Mouse (Mus musculus) adrenal gland, adult 8-10 months (tissue): Measurements from ENCODE around the gene Gzmd. TPM values are rescaled to one million over a fixed set of nuclear protein-coding genes. Genes with fewer than 3 reads are reported as not detected.
"Not testable (repeated sequence)": the region's sequence is repeated elsewhere in the genome, so short reads cannot be mapped to it uniquely, and the experiment has no call there.

ENCODE experiments used
- DNase-seq: peaks from one replicate; pipeline ENCODE4 v3.0.0; 2022
- total RNA-seq, 4 experiments: library from RNA; stranded (reverse); gene quantifications; 2 replicates each; pipeline ENCODE4 v1.2.4; 2022

The Gzmd gene
- not detected for total RNA-seq

- not testable (repeated sequence) for DNase-seq
Measured at GRCm38 (mm10) chr14:56132508-56132907, at the start of gene Gzmd. Gzmd (minus strand) TSS chr14:56132608.

- DNase-seq = peak; percentile 3
Measured at GRCm38 (mm10) chr14:56177651-56178050, 45.2 kb upstream of the Gzmd start.

GRCm38 (mm10) chr14:56174499-56174898 is 42.1 kb upstream of the Gzmd start, which contains the start of gene Gzmn:
Gzmn (minus strand) TSS chr14:56174599.
- DNase-seq = no peak

GRCm38 (mm10) chr14:56173396-56173795 is 41.0 kb upstream of the Gzmd start:
- DNase-seq = no peak

- no peak for DNase-seq
Measured at GRCm38 (mm10) chr14:56172744-56173143, 40.3 kb upstream of the Gzmd start.

GRCm38 (mm10) chr14:56168009-56168408 is 35.6 kb upstream of the Gzmd start:
- no peak for DNase-seq

GRCm38 (mm10) chr14:56162109-56162508 is 29.7 kb upstream of the Gzmd start:
- no peak for DNase-seq

- not testable (repeated sequence) for DNase-seq
Measured at GRCm38 (mm10) chr14:56159479-56159878, 27.1 kb upstream of the Gzmd start, which contains the start of gene Gzmg. Gzmg (minus strand) TSS chr14:56159579.

GRCm38 (mm10) chr14:56155340-56155739 is 22.9 kb upstream of the Gzmd start:
- no peak for DNase-seq

- not testable (repeated sequence) for DNase-seq
Measured at GRCm38 (mm10) chr14:56133675-56134074, 1.3 kb upstream of the Gzmd start.

GRCm38 (mm10) chr14:56128341-56128740 is 4.1 kb downstream of the Gzmd start:
- no peak for DNase-seq

GRCm38 (mm10) chr14:56123516-56123915 is 8.9 kb downstream of the Gzmd start:
- peak; percentile 29 for DNase-seq

GRCm38 (mm10) chr14:56120525-56120924 is 11.9 kb downstream of the Gzmd start, which contains the start of gene Gzme:
Gzme (minus strand) TSS chr14:56120625.
- DNase-seq = no peak

GRCm38 (mm10) chr14:56115531-56116310 is 16.7 kb downstream of the Gzmd start:
- DNase-seq = not testable (repeated sequence)

- no peak for DNase-seq
Measured at GRCm38 (mm10) chr14:56105447-56106180, 26.8 kb downstream of the Gzmd start.

GRCm38 (mm10) chr14:56105016-56105415 is 27.4 kb downstream of the Gzmd start:
- no peak for DNase-seq

- DNase-seq = no peak
Measured at GRCm38 (mm10) chr14:56103452-56103851, 29.0 kb downstream of the Gzmd start.

- DNase-seq = no peak
Measured at GRCm38 (mm10) chr14:56102386-56102785, 30.0 kb downstream of the Gzmd start, which contains the start of gene Ctsg. Ctsg (minus strand) TSS chr14:56102574.

GRCm38 (mm10) chr14:56098940-56099339 is 33.5 kb downstream of the Gzmd start:
- no peak for DNase-seq

- no peak for DNase-seq
Measured at GRCm38 (mm10) chr14:56097597-56097996, 34.8 kb downstream of the Gzmd start.

GRCm38 (mm10) chr14:56093353-56093752 is 39.1 kb downstream of the Gzmd start:
- no peak for DNase-seq

GRCm38 (mm10) chr14:56086711-56087110 is 45.7 kb downstream of the Gzmd start:
- DNase-seq = no peak

GRCm38 (mm10) chr14:56085167-56085566 is 47.2 kb downstream of the Gzmd start, which contains the start of gene Mcpt8:
Mcpt8 (minus strand) TSS chr14:56085273.
- DNase-seq = no peak
